Mouse (Mus musculus) liver, adult 2 months (tissue): ENCODE measurements around the gene Ip6k2. TPM values are rescaled to one million over a fixed set of nuclear protein-coding genes. Genes with fewer than 3 reads are reported as not detected.

Source experiments
- DNase-seq: peaks from one replicate; pipeline ENCODE4 v3.0.0-alpha.2; 2011; ENCODE audit warnings: low read depth, low spot score; ENCODE audit errors: extremely low read depth
- H3K27ac ChIP-seq: fragments of 200-500 bp; replicated peaks from 2 replicates; pipeline ENCODE4 v1.5.1; 2012; ENCODE audit warnings: low read depth, mild to moderate bottlenecking, control low read depth, inconsistent platforms, low read length; ENCODE audit not compliant: insufficient read depth
- H3K27me3 ChIP-seq: fragments of 200-500 bp; 2 replicates; pipeline ENCODE4 v1.6.1; 2012; ENCODE audit warnings: mild to moderate bottlenecking, moderate library complexity, low read length, inconsistent platforms; ENCODE audit not compliant: control insufficient read depth, insufficient read depth
- H3K36me3 ChIP-seq: fragments of 200-500 bp; 2 replicates; pipeline ENCODE4 v1.6.1; 2012; ENCODE audit warnings: low read length, inconsistent platforms; ENCODE audit not compliant: control insufficient read depth, insufficient read depth
- H3K4me1 ChIP-seq: fragments of 200-500 bp; 2 replicates; pipeline ENCODE4 v1.6.1; 2011; ENCODE audit warnings: low read length; ENCODE audit not compliant: control insufficient read depth, insufficient read depth
- H3K4me3 ChIP-seq: fragments of 200-500 bp; 2 replicates; pipeline ENCODE4 v1.5.1; 2011; ENCODE audit warnings: low read depth, mild to moderate bottlenecking, control low read depth, low read length, moderate library complexity; ENCODE audit not compliant: insufficient read depth
- H3K79me2 ChIP-seq: fragments of 200-500 bp; 2 replicates; pipeline ENCODE4 v1.6.1; 2012; ENCODE audit warnings: inconsistent platforms, mild to moderate bottlenecking, low read length, moderate library complexity; ENCODE audit not compliant: control insufficient read depth, insufficient read depth
- H3K9ac ChIP-seq: fragments of 200-500 bp; 2 replicates; pipeline ENCODE4 v1.6.1; 2012; ENCODE audit warnings: low read depth, mild to moderate bottlenecking, control low read depth, inconsistent platforms, low read length
- CTCF ChIP-seq: fragments of 200-500 bp; IDR thresholded peaks from 2 replicates; pipeline ENCODE4 v1.5.1; 2011; ENCODE audit warnings: low read depth, low read length, control low read depth
- POLR2A ChIP-seq: fragments of 200-500 bp; IDR thresholded peaks from 2 replicates; pipeline ENCODE4 v1.6.1; 2011; ENCODE audit warnings: low read length, control low read depth; ENCODE audit not compliant: insufficient read depth; ENCODE audit errors: extremely low read depth
- WGBS: fragments of 180-500 bp; shearing (Covaris S2); methylation state at CpG from one replicate; pipeline ENCODE4 v1.1.7; 2018; 5-methylcytosine and 5-hydroxymethylcytosine counted together
- polyA plus RNA-seq: library from polyadenylated mRNA; depleted of rRNA; stranded (reverse); fragments of >200 nt; gene quantifications from 2 replicates; pipeline ENCODE4 v1.2.3, GENCODE M21; 2012
- total RNA-seq: library from RNA; depleted of rRNA; stranded (reverse); fragments of >200 nt; gene quantifications from 2 replicates; pipeline ENCODE4 v1.2.3, GENCODE M21; 2014

Gene Ip6k2
- total and polyA plus RNA-seq, 2 experiments, result 47.1 to 78.6 TPM

GRCm38 (mm10) chr9:108806379-108806778, 22.8 kb downstream of the Ip6k2 start:
- H3K27ac ChIP-seq, result no peak overlapping the region
- H3K4me1 ChIP-seq, result peaks cover 4% of the 10 kb centered on the region; the same call in 1 of the 2 replicates
- H3K79me2 ChIP-seq, result no peaks in the 10 kb centered on the region
- TF ChIP-seq CTCF, result no peak
- no peak for TF ChIP-seq POLR2A
- peaks cover 39% of the 10 kb centered on the region for H3K36me3 ChIP-seq
- H3K4me3 ChIP-seq, result no peak overlapping the region
- no peaks in the 10 kb centered on the region for H3K27me3 ChIP-seq
- H3K9ac ChIP-seq, result no peak overlapping the region
- no peak for DNase-seq

DNA sequence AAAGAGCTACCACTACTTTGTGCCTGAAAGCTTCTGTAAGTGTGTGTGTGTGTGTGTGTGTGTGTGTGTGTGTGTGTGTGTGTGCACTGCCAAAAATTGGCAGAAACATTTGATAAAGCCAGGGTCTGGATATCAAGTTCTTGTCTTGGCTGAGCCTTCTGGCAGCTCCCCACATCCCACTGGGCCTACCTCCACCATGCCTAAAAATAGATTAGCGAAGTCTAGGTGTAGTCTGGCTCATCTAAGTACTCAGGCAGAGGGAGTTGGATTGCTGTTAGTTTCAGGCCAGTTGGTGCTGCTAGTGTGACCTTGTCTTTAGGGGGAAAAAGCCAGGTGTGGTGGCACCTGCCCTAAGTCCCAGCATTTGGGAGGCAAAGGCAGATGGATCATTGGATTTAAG, 23.2 kb downstream of the Ip6k2 start:
- H3K27me3 ChIP-seq, result no peaks in the 10 kb centered on the region
- H3K9ac ChIP-seq, result no peak overlapping the region
- WGBS, result 41% methylated on average over 1 of the region's 1 CpGs
- peaks cover 35% of the 10 kb centered on the region for H3K36me3 ChIP-seq
- no peak overlapping the region for H3K4me3 ChIP-seq
- DNase-seq, result no peak
- H3K79me2 ChIP-seq, result no peaks in the 10 kb centered on the region
- no peak for TF ChIP-seq POLR2A
- no peak for TF ChIP-seq CTCF
- peaks cover 4% of the 10 kb centered on the region; the same call in 1 of the 2 replicates for H3K4me1 ChIP-seq
- H3K27ac ChIP-seq, result no peak overlapping the region

- no peak overlapping the region for H3K4me3 ChIP-seq
- 39% methylated on average over 5 of the region's 5 CpGs for WGBS
- DNase-seq, result no peak
- H3K79me2 ChIP-seq, result no peaks in the 10 kb centered on the region
- H3K36me3 ChIP-seq, result peaks cover 29% of the 10 kb centered on the region
- no peak overlapping the region for H3K27ac ChIP-seq
- H3K27me3 ChIP-seq, result no peaks in the 10 kb centered on the region
- H3K9ac ChIP-seq, result no peak overlapping the region
- TF ChIP-seq POLR2A (no peak), CTCF (no peak)
- peaks cover 4% of the 10 kb centered on the region; the same call in 1 of the 2 replicates for H3K4me1 ChIP-seq
Observed at GRCm38 (mm10) chr9:108807674-108808073, 24.1 kb downstream of the Ip6k2 start.

GRCm38 (mm10) chr9:108808163-108808665, 24.6 kb downstream of the Ip6k2 start, which contains the start of gene Nckipsd:
TSS of gene Nckipsd (plus strand) at chr9:108808368.
- 1% methylated on average over 62 of the region's 62 CpGs for WGBS
- H3K27me3 ChIP-seq, result no peaks in the 10 kb centered on the region
- peak within 1 kb of the TSS; percentile 23; the same call in 1 of the 2 replicates for H3K27ac ChIP-seq
- peaks cover 26% of the 10 kb centered on the region for H3K36me3 ChIP-seq
- peaks cover 4% of the 10 kb centered on the region; the same call in 1 of the 2 replicates for H3K4me1 ChIP-seq
- peak within 1 kb of the TSS; percentile 91 for H3K4me3 ChIP-seq
- DNase-seq, result no peak
- H3K9ac ChIP-seq, result peak within 1 kb of the TSS; percentile 99
- no peaks in the 10 kb centered on the region for H3K79me2 ChIP-seq
- TF ChIP-seq CTCF (peak; percentile 81), POLR2A (0 out of 2 replicates have a peak, but pooled peaks have one; percentile 39)

DNA sequence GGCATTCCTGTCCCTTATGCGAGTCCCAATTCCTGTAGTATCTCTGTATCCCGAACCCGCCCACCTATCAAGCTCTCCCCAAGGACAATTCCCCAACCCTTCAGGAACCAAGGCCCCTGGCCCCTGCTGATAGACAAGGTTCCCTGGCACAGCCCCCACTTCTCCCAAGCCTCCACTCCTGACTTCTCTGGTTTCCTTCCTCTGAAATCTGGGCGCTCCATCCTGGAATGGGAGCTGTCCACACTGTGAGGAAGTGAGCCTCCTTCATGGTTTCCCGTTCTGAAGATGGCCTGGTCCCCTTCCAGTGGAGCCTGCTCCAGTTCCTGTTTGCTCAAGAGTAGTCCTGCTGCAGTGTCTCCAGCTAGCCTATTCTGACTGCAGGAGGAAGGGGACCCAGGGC, 25.6 kb downstream of the Ip6k2 start:
- TF ChIP-seq POLR2A (no peak), CTCF (no peak)
- Histone ChIP-seq H3K36me3 (peaks cover 18% of the 10 kb centered on the region), H3K4me1 (peaks cover 4% of the 10 kb centered on the region; the same call in 1 of the 2 replicates), H3K27ac (peak overlapping the region; percentile 36; the same call in 1 of the 2 replicates), H3K79me2 (no peaks in the 10 kb centered on the region), H3K4me3 (no peak overlapping the region), H3K9ac (no peak overlapping the region), H3K27me3 (no peaks in the 10 kb centered on the region)
- 66% methylated on average over 5 of the region's 5 CpGs for WGBS
- no peak for DNase-seq

DNA sequence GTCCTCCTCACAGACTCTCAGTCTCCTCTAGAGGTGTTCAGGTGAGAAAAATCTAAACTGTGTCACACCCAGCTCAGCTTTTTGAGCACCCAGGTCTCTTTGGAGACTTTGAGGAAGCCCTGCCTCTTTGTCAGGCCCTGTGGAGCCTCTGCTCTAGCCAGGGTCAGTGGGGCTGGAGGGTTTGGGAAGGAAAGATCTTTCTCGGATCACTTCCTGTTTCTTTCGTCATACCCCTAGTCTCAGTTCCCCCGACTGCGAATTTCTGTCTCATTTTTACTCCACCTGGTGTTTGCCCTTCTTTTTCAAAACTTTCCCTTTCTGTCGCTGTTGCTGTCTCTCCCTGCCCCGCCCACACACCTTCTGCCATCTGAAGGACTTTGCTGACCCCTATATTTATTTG, 26.1 kb downstream of the Ip6k2 start:
- no peaks in the 10 kb centered on the region for H3K79me2 ChIP-seq
- peaks cover 4% of the 10 kb centered on the region; the same call in 1 of the 2 replicates for H3K4me1 ChIP-seq
- H3K4me3 ChIP-seq, result no peak overlapping the region
- H3K36me3 ChIP-seq, result peaks cover 13% of the 10 kb centered on the region
- no peak overlapping the region for H3K9ac ChIP-seq
- H3K27me3 ChIP-seq, result no peaks in the 10 kb centered on the region
- 69% methylated on average over 6 of the region's 6 CpGs for WGBS
- no peak for DNase-seq
- H3K27ac ChIP-seq, result peak overlapping the region; percentile 36; the same call in 1 of the 2 replicates
- no peak for TF ChIP-seq POLR2A
- no peak for TF ChIP-seq CTCF
